Mouse (Mus musculus): ENCODE data around the gene Htatsf1. TPM values are rescaled to one million over a fixed set of nuclear protein-coding genes. Genes with fewer than 3 reads are reported as not detected.
A peak's percentile ranks its signal among the peaks of the same experiment; 100 is the strongest.

The Htatsf1 gene
- total RNA-seq (2014; rRNA removed; ENCODE audit: low replicate concordance) (30.4 and 43.7 TPM in 2 replicates), polyA plus RNA-seq (2015; fragmentation: Nextera tagmentation; extraction: Ambion mirVana) (60.4 and 61.1 TPM in 2 replicates)

- peak within 1 kb of the TSS; percentile 69 for H3K4me2 ChIP-seq (ENCODE audit: low read depth, low read length)
- no peak for TF ChIP-seq CTCF (IDR thresholded peaks at IDR 0.05; ENCODE audit: low read depth)
- DNase-seq (ENCODE audit: low spot score): peak; percentile 51
- H3K9ac ChIP-seq (replicated peaks; ENCODE audit: low read depth, low read length): peak within 1 kb of the TSS; percentile 62
- no peaks in the 10 kb centered on the region for H3K27me3 ChIP-seq (ENCODE audit: control insufficient read depth, insufficient read depth, low read length)
- peaks cover 22% of the 10 kb centered on the region for H3K36me3 ChIP-seq (replicated peaks; ENCODE audit: control insufficient read depth, insufficient read depth, low read length)
- H3K4me3 ChIP-seq (ENCODE audit: low read depth, low read length): peak within 1 kb of the TSS; percentile 70
- no peaks in the 10 kb centered on the region for H3K4me1 ChIP-seq (ENCODE audit: control insufficient read depth, insufficient read depth)
- H3K27ac ChIP-seq (ENCODE audit: low read depth): peak within 1 kb of the TSS; percentile 93
- H3K9me3 ChIP-seq (replicated peaks; ENCODE audit: control insufficient read depth, low read length): no peaks in the 10 kb centered on the region
- 11% methylated on average over 76 of the region's 85 CpGs for WGBS
- peak; percentile 95 for ATAC-seq (ENCODE audit: insufficient read depth, low read depth)
These were observed at the start of gene Htatsf1 for GRCm38 (mm10) chrX:57053174-57053992. Gene Htatsf1 (plus strand): TSS chrX:57053583.

GRCm38 (mm10) chrX:57012891-57013290 lies 40.5 kb upstream of the Htatsf1 start:
- Histone ChIP-seq H3K4me2 (ENCODE audit: low read depth, low read length) (no peak overlapping the region), H3K9ac (replicated peaks; ENCODE audit: low read depth, low read length) (no peak overlapping the region), H3K4me1 (ENCODE audit: control insufficient read depth, insufficient read depth) (no peaks in the 10 kb centered on the region), H3K36me3 (replicated peaks; ENCODE audit: control insufficient read depth, insufficient read depth, low read length) (no peaks in the 10 kb centered on the region), H3K9me3 (replicated peaks; ENCODE audit: control insufficient read depth, low read length) (no peaks in the 10 kb centered on the region), H3K27me3 (ENCODE audit: control insufficient read depth, insufficient read depth, low read length) (no peaks in the 10 kb centered on the region), H3K4me3 (ENCODE audit: low read depth, low read length) (no peak overlapping the region), H3K27ac (ENCODE audit: low read depth) (no peak overlapping the region)
- TF ChIP-seq EP300 (IDR thresholded peaks at IDR 0.05; ENCODE audit: low read depth) (no peak), CTCF (IDR thresholded peaks at IDR 0.05; ENCODE audit: low read depth) (no peak)
- no peak for DNase-seq (ENCODE audit: low spot score)
- WGBS: 65% methylated on average over 2 of the region's 2 CpGs
- no peak for ATAC-seq (ENCODE audit: insufficient read depth, low read depth)

GRCm38 (mm10) chrX:57042774-57043173 lies 10.6 kb upstream of the Htatsf1 start, which contains the start of gene Brs3:
Gene Brs3 (plus strand): TSS chrX:57043074.
- H3K4me3 ChIP-seq (ENCODE audit: low read depth, low read length): no peak within 1 kb of the TSS
- H3K9ac ChIP-seq (replicated peaks; ENCODE audit: low read depth, low read length): no peak within 1 kb of the TSS
- H3K4me1 ChIP-seq (ENCODE audit: control insufficient read depth, insufficient read depth): no peaks in the 10 kb centered on the region
- H3K9me3 ChIP-seq (replicated peaks; ENCODE audit: control insufficient read depth, low read length): no peaks in the 10 kb centered on the region
- 67% methylated on average over 5 of the region's 5 CpGs for WGBS
- no peak within 1 kb of the TSS for H3K27ac ChIP-seq (ENCODE audit: low read depth)
- no peak for ATAC-seq (ENCODE audit: insufficient read depth, low read depth)
- no peaks in the 10 kb centered on the region for H3K36me3 ChIP-seq (replicated peaks; ENCODE audit: control insufficient read depth, insufficient read depth, low read length)
- DNase-seq (ENCODE audit: low spot score): no peak
- no peak for TF ChIP-seq EP300 (IDR thresholded peaks at IDR 0.05; ENCODE audit: low read depth)
- TF ChIP-seq CTCF (IDR thresholded peaks at IDR 0.05; ENCODE audit: low read depth): no peak
- no peak within 1 kb of the TSS for H3K4me2 ChIP-seq (ENCODE audit: low read depth, low read length)
- no peaks in the 10 kb centered on the region for H3K27me3 ChIP-seq (ENCODE audit: control insufficient read depth, insufficient read depth, low read length)

GRCm38 (mm10) chrX:57043869-57044268 lies 9.5 kb upstream of the Htatsf1 start:
- TF ChIP-seq CTCF (IDR thresholded peaks at IDR 0.05; ENCODE audit: low read depth) (no peak), EP300 (IDR thresholded peaks at IDR 0.05; ENCODE audit: low read depth) (no peak)
- DNase-seq (ENCODE audit: low spot score) (no peak), ATAC-seq (ENCODE audit: insufficient read depth, low read depth) (no peak)
- no peaks in the 10 kb centered on the region for H3K36me3 ChIP-seq (replicated peaks; ENCODE audit: control insufficient read depth, insufficient read depth, low read length)
- H3K4me3 ChIP-seq (ENCODE audit: low read depth, low read length): no peak overlapping the region
- H3K9ac ChIP-seq (replicated peaks; ENCODE audit: low read depth, low read length): no peak overlapping the region
- H3K4me1 ChIP-seq (ENCODE audit: control insufficient read depth, insufficient read depth): no peaks in the 10 kb centered on the region
- WGBS: 76% methylated on average over 6 of the region's 6 CpGs
- H3K4me2 ChIP-seq (ENCODE audit: low read depth, low read length): no peak overlapping the region
- H3K9me3 ChIP-seq (replicated peaks; ENCODE audit: control insufficient read depth, low read length): no peaks in the 10 kb centered on the region
- no peak overlapping the region for H3K27ac ChIP-seq (ENCODE audit: low read depth)
- no peaks in the 10 kb centered on the region for H3K27me3 ChIP-seq (ENCODE audit: control insufficient read depth, insufficient read depth, low read length)

GRCm38 (mm10) chrX:57052848-57053173 lies 572 bp upstream of the Htatsf1 start:
- peak overlapping the region; percentile 69 for H3K4me2 ChIP-seq (ENCODE audit: low read depth, low read length)
- H3K4me3 ChIP-seq (ENCODE audit: low read depth, low read length): peak overlapping the region; percentile 70
- H3K36me3 ChIP-seq (replicated peaks; ENCODE audit: control insufficient read depth, insufficient read depth, low read length): peaks cover 17% of the 10 kb centered on the region
- no peaks in the 10 kb centered on the region for H3K9me3 ChIP-seq (replicated peaks; ENCODE audit: control insufficient read depth, low read length)
- ATAC-seq (ENCODE audit: insufficient read depth, low read depth) (peak; percentile 16; the same call in 1 of the 2 replicates), DNase-seq (ENCODE audit: low spot score) (no peak)
- no peaks in the 10 kb centered on the region for H3K27me3 ChIP-seq (ENCODE audit: control insufficient read depth, insufficient read depth, low read length)
- H3K9ac ChIP-seq (replicated peaks; ENCODE audit: low read depth, low read length): peak overlapping the region; percentile 62; the same call in 1 of the 2 replicates
- TF ChIP-seq CTCF (IDR thresholded peaks at IDR 0.05; ENCODE audit: low read depth): no peak
- no peak for TF ChIP-seq EP300 (IDR thresholded peaks at IDR 0.05; ENCODE audit: low read depth)
- peak overlapping the region; percentile 93 for H3K27ac ChIP-seq (ENCODE audit: low read depth)
- no peaks in the 10 kb centered on the region for H3K4me1 ChIP-seq (ENCODE audit: control insufficient read depth, insufficient read depth)
- WGBS: 12% methylated on average over 4 of the region's 4 CpGs

All from heart, postnatal 0 days (tissue).